Mouse (Mus musculus): ENCODE data around the gene Rc3h2. TPM values are rescaled to one million over a fixed set of nuclear protein-coding genes. Genes with fewer than 3 reads are reported as not detected.

Gene Rc3h2
- polyA plus RNA-seq, 1 experiment from 2014 or later: 23.1 TPM

Other genes starting within 250 kb of the Rc3h2 start
- not detected in 2 replicates for gene Olfr365, start 234.7 kb downstream of the Rc3h2 start, polyA plus RNA-seq (2015; fragmentation: Nextera tagmentation; extraction: Ambion mirVana)
- not detected in 2 replicates for gene Olfr366, start 211.3 kb downstream of the Rc3h2 start, polyA plus RNA-seq (2015; fragmentation: Nextera tagmentation; extraction: Ambion mirVana)
- gene Olfr368, start 96.4 kb downstream of the Rc3h2 start, polyA plus RNA-seq (2015; fragmentation: Nextera tagmentation; extraction: Ambion mirVana): not detected in 2 replicates
- 74.4 and 77.7 TPM in 2 replicates for gene Pdcl, start 63.6 kb downstream of the Rc3h2 start, polyA plus RNA-seq (2015; fragmentation: Nextera tagmentation; extraction: Ambion mirVana)
- gene Zbtb26, start 20.2 kb upstream of the Rc3h2 start, polyA plus RNA-seq (2015; fragmentation: Nextera tagmentation; extraction: Ambion mirVana): 8.5 and 8.7 TPM in 2 replicates
- gene Zbtb6, start 20.3 kb upstream of the Rc3h2 start, polyA plus RNA-seq (2015; fragmentation: Nextera tagmentation; extraction: Ambion mirVana): 14.1 and 15.1 TPM in 2 replicates
- 60.1 and 63.3 TPM in 2 replicates for gene Rabgap1, start 20.4 kb upstream of the Rc3h2 start, polyA plus RNA-seq (2015; fragmentation: Nextera tagmentation; extraction: Ambion mirVana)
- gene Gpr21, start 93.4 kb upstream of the Rc3h2 start, polyA plus RNA-seq (2015; fragmentation: Nextera tagmentation; extraction: Ambion mirVana): 14.4 and 15.5 TPM in 2 replicates